8 mouse cellular contexts compared by ENCODE assay signal in the genomic region with DNA sequence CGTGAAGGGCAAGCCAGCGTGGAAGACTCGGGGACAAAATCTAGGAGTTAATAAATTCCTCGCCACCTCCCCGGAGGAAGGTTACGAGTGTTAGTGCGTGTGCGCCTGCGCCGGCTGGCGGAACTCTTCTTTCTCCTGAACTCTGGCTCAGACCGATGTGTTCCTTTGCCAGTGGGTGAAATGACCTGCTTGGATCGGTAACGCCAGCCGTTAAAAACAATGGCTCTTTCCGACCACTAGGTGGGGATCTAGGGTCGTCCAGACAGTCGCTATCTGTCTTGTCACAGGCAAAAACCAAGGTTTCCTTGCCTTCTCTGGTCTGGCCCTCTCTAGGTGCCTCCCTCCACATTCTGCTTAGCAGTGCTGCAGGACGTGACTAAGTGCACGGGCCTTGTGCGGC. TPM values are rescaled to one million over a fixed set of nuclear protein-coding genes. Genes with fewer than 3 reads are reported as not detected.
A peak's percentile ranks its signal among the peaks of the same experiment; 100 is the strongest.
DNase-seq lines count a peak whose midpoint lies in the region; ATAC-seq and TF ChIP-seq lines count a peak whose summit lies in the region.

No protein-coding gene starts in this region.

- no peaks in the 10 kb centered on the region for H3K36me3 ChIP-seq in embryonic facial prominence, embryonic 12.5 days
- H3K36me3 ChIP-seq in heart, embryonic 13.5 days: no peaks in the 10 kb centered on the region
- H3K36me3 ChIP-seq in kidney, embryonic 15.5 days: no peaks in the 10 kb centered on the region
- H3K36me3 ChIP-seq in lung, embryonic 16.5 days (ENCODE audit: control insufficient read depth, insufficient read depth, low read length): no peaks in the 10 kb centered on the region

- no peaks in the 10 kb centered on the region for H3K9me3 ChIP-seq in embryonic facial prominence, embryonic 12.5 days
- H3K9me3 ChIP-seq in heart, embryonic 13.5 days: no peaks in the 10 kb centered on the region
- no peaks in the 10 kb centered on the region for H3K9me3 ChIP-seq in kidney, embryonic 15.5 days (replicated peaks)
- no peaks in the 10 kb centered on the region for H3K9me3 ChIP-seq in lung, embryonic 16.5 days (ENCODE audit: control insufficient read depth, low read length)

- peak overlapping the region; percentile 48 for H3K4me2 ChIP-seq in embryonic facial prominence, embryonic 12.5 days (replicated peaks)
- peak overlapping the region; percentile 71 for H3K4me2 ChIP-seq in heart, embryonic 13.5 days
- peak overlapping the region; percentile 60 for H3K4me2 ChIP-seq in kidney, embryonic 15.5 days
- H3K4me2 ChIP-seq in lung, embryonic 16.5 days (ENCODE audit: low read depth, low read length): peak overlapping the region; percentile 65

- no peak overlapping the region for H3K27ac ChIP-seq in embryonic facial prominence, embryonic 12.5 days
- no peak overlapping the region for H3K27ac ChIP-seq in heart, embryonic 13.5 days (replicated peaks)
- H3K27ac ChIP-seq in kidney, embryonic 15.5 days: 0 out of 2 replicates have a peak overlapping the region, but pooled peaks have one; percentile 32
- H3K27ac ChIP-seq in lung, embryonic 16.5 days (ENCODE audit: low read length): peak overlapping the region; percentile 67
- H3K27ac ChIP-seq in olfactory bulb, adult 2 months (ENCODE audit: insufficient read depth, low read depth, low read length): no peak overlapping the region

- 2% methylated on average over 21 of the region's 21 CpGs for WGBS in embryonic facial prominence, embryonic 12.5 days
- 4% methylated on average over 21 of the region's 21 CpGs for WGBS in heart, embryonic 13.5 days
- 3% methylated on average over 21 of the region's 21 CpGs for WGBS in kidney, embryonic 15.5 days
- WGBS in lung, embryonic 16.5 days: 1% methylated on average over 21 of the region's 21 CpGs
- 9% methylated on average over 21 of the region's 21 CpGs for WGBS in olfactory bulb, adult 2 months

- peak; percentile 76 for ATAC-seq in frontal cortex, adult (ENCODE audit: low TSS enrichment)
- ATAC-seq in embryonic facial prominence, embryonic 12.5 days (ENCODE audit: insufficient number of reproducible peaks, insufficient read depth, low FRiP score, low TSS enrichment): 0 out of 2 replicates have a peak, but pooled peaks have one; percentile 45
- ATAC-seq in heart, embryonic 13.5 days (ENCODE audit: extremely low read depth, insufficient number of reproducible peaks, low FRiP score, low TSS enrichment): no peak
- peak; percentile 34 for ATAC-seq in kidney, embryonic 15.5 days (replicated peaks; ENCODE audit: low FRiP score)
- peak; percentile 5; the same call in 1 of the 2 replicates for ATAC-seq in lung, embryonic 16.5 days (ENCODE audit: low read depth)

- TF ChIP-seq CTCF in olfactory bulb, adult 2 months (IDR thresholded peaks at IDR 0.05; ENCODE audit: insufficient read depth, low read depth, low read length): peak; percentile 51; the same call in 1 of the 2 replicates

- peak overlapping the region; percentile 28; the same call in 1 of the 2 replicates for H3K9ac ChIP-seq in embryonic facial prominence, embryonic 12.5 days
- H3K9ac ChIP-seq in heart, embryonic 13.5 days: peak overlapping the region; percentile 77
- peak overlapping the region; percentile 29; the same call in 1 of the 2 replicates for H3K9ac ChIP-seq in kidney, embryonic 15.5 days
- H3K9ac ChIP-seq in lung, embryonic 16.5 days (ENCODE audit: low read length): peak overlapping the region; percentile 59

- DNase-seq in frontal cortex, postnatal 25 days (ENCODE audit: low spot score in 2 of 2): no peak
- DNase-seq in adrenal gland, postnatal 36 days: peak; percentile 77 to 82

- TF ChIP-seq POLR2A in olfactory bulb, adult 2 months (IDR thresholded peaks at IDR 0.05; ENCODE audit: insufficient read depth, low read depth, low read length): no peak

- H3K4me1 ChIP-seq in embryonic facial prominence, embryonic 12.5 days: peaks cover 6% of the 10 kb centered on the region; the same call in 1 of the 2 replicates
- peaks cover 11% of the 10 kb centered on the region; the same call in 1 of the 2 replicates for H3K4me1 ChIP-seq in heart, embryonic 13.5 days
- H3K4me1 ChIP-seq in kidney, embryonic 15.5 days: peaks cover 29% of the 10 kb centered on the region
- H3K4me1 ChIP-seq in lung, embryonic 16.5 days (replicated peaks; ENCODE audit: control insufficient read depth, insufficient read depth, low read length): peaks cover 10% of the 10 kb centered on the region
- H3K4me1 ChIP-seq in olfactory bulb, adult 2 months (ENCODE audit: control insufficient read depth, insufficient read depth, low read length): peaks cover 3% of the 10 kb centered on the region; the same call in 1 of the 2 replicates

- peaks cover 8% of the 10 kb centered on the region; the same call in 1 of the 2 replicates for H3K27me3 ChIP-seq in embryonic facial prominence, embryonic 12.5 days
- peaks cover 41% of the 10 kb centered on the region for H3K27me3 ChIP-seq in heart, embryonic 13.5 days (replicated peaks)
- H3K27me3 ChIP-seq in kidney, embryonic 15.5 days: peaks cover 21% of the 10 kb centered on the region
- H3K27me3 ChIP-seq in lung, embryonic 16.5 days (ENCODE audit: control insufficient read depth, insufficient read depth, low read depth, low read length): peaks cover 2% of the 10 kb centered on the region; the same call in 1 of the 2 replicates

- H3K4me3 ChIP-seq in embryonic facial prominence, embryonic 12.5 days: peak overlapping the region; percentile 17
- H3K4me3 ChIP-seq in heart, embryonic 13.5 days: peak overlapping the region; percentile 44
- peak overlapping the region; percentile 35 for H3K4me3 ChIP-seq in kidney, embryonic 15.5 days (replicated peaks)
- peak overlapping the region; percentile 39 for H3K4me3 ChIP-seq in lung, embryonic 16.5 days (ENCODE audit: low read length)
- no peak overlapping the region; the same call in 1 of the 2 replicates for H3K4me3 ChIP-seq in olfactory bulb, adult 2 months (ENCODE audit: insufficient read depth, low read depth, low read length)

RNA-seq across cellular contexts. Expression of gene Gm11444, which starts 1.1 kb away (rescaled TPM):
- not detected for total RNA-seq in adrenal gland, postnatal 36 days (2021)
- 0.43 TPM in 1 of 2 replicates, not detected in the other for polyA plus RNA-seq in embryonic facial prominence, embryonic 12.5 days (2016; fragmentation: Nextera tagmentation; extraction: Ambion mirVana)
- polyA plus RNA-seq in heart, embryonic 13.5 days (2015; fragmentation: Nextera tagmentation; extraction: Ambion mirVana): not detected in 2 replicates
- polyA plus RNA-seq in kidney, embryonic 15.5 days (2015; fragmentation: Nextera tagmentation; extraction: Ambion mirVana): not detected in 2 replicates
- polyA plus RNA-seq in lung, embryonic 16.5 days (2015; fragmentation: Nextera tagmentation; extraction: Ambion mirVana): not detected in 2 replicates
- not detected in 2 replicates for polyA plus RNA-seq in olfactory bulb, adult 2 months (2012; ENCODE audit: insufficient read depth, insufficient read length, low replicate concordance, missing spikeins)

RNA-seq across cellular contexts. Expression of gene Tbx2, which starts 16.7 kb away (rescaled TPM):
- 10 to 100 TPM; 22.3 to 29.0 TPM for total RNA-seq in adrenal gland, postnatal 36 days (2021)
- polyA plus RNA-seq in embryonic facial prominence, embryonic 12.5 days (2016; fragmentation: Nextera tagmentation; extraction: Ambion mirVana): 20.5 and 21.6 TPM in 2 replicates
- 2.0 and 2.9 TPM in 2 replicates for polyA plus RNA-seq in heart, embryonic 13.5 days (2015; fragmentation: Nextera tagmentation; extraction: Ambion mirVana)
- polyA plus RNA-seq in kidney, embryonic 15.5 days (2015; fragmentation: Nextera tagmentation; extraction: Ambion mirVana): 11.2 and 11.4 TPM in 2 replicates
- polyA plus RNA-seq in lung, embryonic 16.5 days (2015; fragmentation: Nextera tagmentation; extraction: Ambion mirVana): 24.6 and 25.1 TPM in 2 replicates
- polyA plus RNA-seq in olfactory bulb, adult 2 months (2012; ENCODE audit: insufficient read depth, insufficient read length, low replicate concordance, missing spikeins): not detected in 2 replicates

RNA-seq across cellular contexts. Expression of gene Tbx4, which starts 37.2 kb away (rescaled TPM):
- not detected for total RNA-seq in adrenal gland, postnatal 36 days (2021)
- 2.2 and 2.4 TPM in 2 replicates for polyA plus RNA-seq in embryonic facial prominence, embryonic 12.5 days (2016; fragmentation: Nextera tagmentation; extraction: Ambion mirVana)
- 2.5 and 3.2 TPM in 2 replicates for polyA plus RNA-seq in heart, embryonic 13.5 days (2015; fragmentation: Nextera tagmentation; extraction: Ambion mirVana)
- polyA plus RNA-seq in kidney, embryonic 15.5 days (2015; fragmentation: Nextera tagmentation; extraction: Ambion mirVana): 0.36 and 0.56 TPM in 2 replicates
- 61.4 and 70.5 TPM in 2 replicates for polyA plus RNA-seq in lung, embryonic 16.5 days (2015; fragmentation: Nextera tagmentation; extraction: Ambion mirVana)
- polyA plus RNA-seq in olfactory bulb, adult 2 months (2012; ENCODE audit: insufficient read depth, insufficient read length, low replicate concordance, missing spikeins): not detected in 2 replicates

Comparison
In these comparisons a context has a peak if more than half of its experiments do, and no peak if none do; other contexts are left out.
1. DNase-seq: peak in adrenal gland, postnatal 36 days (2 of 2); none in frontal cortex, postnatal 25 days (0 of 2).
2. H3K27ac ChIP-seq: peak in kidney, embryonic 15.5 days (single experiment) and lung, embryonic 16.5 days (single experiment); none in embryonic facial prominence, embryonic 12.5 days (single experiment), heart, embryonic 13.5 days (single experiment) and olfactory bulb, adult 2 months (single experiment).
3. RNA of gene Tbx4, which starts 37.2 kb away (polyA plus RNA-seq): 61.4 to 70.5 TPM in lung, embryonic 16.5 days; 2.5 to 3.2 TPM in heart, embryonic 13.5 days, 2.2 to 2.4 TPM in embryonic facial prominence, embryonic 12.5 days, 0.36 to 0.56 TPM in kidney, embryonic 15.5 days and not detected in olfactory bulb, adult 2 months; every median in the first group is over 10 times any median in the second.
4. Peak in every context shown above with its lines, with median percentiles within 50 percentile points of each other: H3K4me2 ChIP-seq and H3K9ac ChIP-seq.